Mouse (Mus musculus) bone marrow, adult 2 months (tissue): ENCODE data around the gene Malrd1.

ENCODE experiments used
- CTCF ChIP-seq: fragments of 200-500 bp; IDR thresholded peaks from 2 replicates; pipeline ENCODE4 v1.5.1; 2011; ENCODE audit warnings: low read length, control low read depth; ENCODE audit not compliant: control insufficient read depth, insufficient read depth
- POLR2A ChIP-seq: fragments of 200-500 bp; IDR thresholded peaks from 2 replicates; pipeline ENCODE4 v1.6.1; 2011; ENCODE audit warnings: low read depth, mild to moderate bottlenecking, control low read depth, low read length, borderline replicate concordance; ENCODE audit not compliant: control insufficient read depth

DNA sequence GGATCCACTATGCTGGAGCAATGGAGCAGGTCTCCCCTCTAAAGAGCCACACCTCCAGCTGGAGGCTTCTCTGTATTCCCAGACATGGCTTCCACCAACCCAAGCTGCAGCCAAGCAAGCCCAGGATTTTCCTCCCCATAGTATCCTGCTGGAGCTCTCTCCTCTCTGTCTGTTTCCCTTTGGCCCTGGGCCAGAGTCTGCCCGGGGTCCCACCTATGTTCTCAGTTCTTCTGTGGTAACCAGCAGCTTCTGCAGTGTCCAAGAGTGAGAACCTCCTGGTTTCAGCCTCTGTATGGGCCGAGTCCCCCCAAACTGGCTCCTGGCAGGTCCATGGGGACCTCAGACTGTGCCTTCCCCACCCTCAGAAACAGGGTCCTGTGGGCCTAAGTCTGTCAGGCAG is 587.1 kb downstream of the Malrd1 start:
- TF ChIP-seq CTCF (no peak), POLR2A (no peak)
